Mouse (Mus musculus) hindbrain, embryonic 12.5 days (tissue): ENCODE results near the gene Acap1. TPM values are rescaled to one million over a fixed set of nuclear protein-coding genes. Genes with fewer than 3 reads are reported as not detected.
"Not testable (repeated sequence)": the region's sequence is repeated elsewhere in the genome, so short reads cannot be mapped to it uniquely, and the experiment has no call there.

Experiments used
- ATAC-seq: fragments of 200-750 bp; cut with Nextera tagmentation; 2 replicates; pipeline ENCODE4 v1.8.0; 2017; ENCODE audit warnings: moderate TSS enrichment; ENCODE audit not compliant: low FRiP score
- H3K27ac ChIP-seq: fragments of 300-500 bp; sonication (generic); 2 replicates; pipeline ENCODE4 v1.5.1; 2016; ENCODE audit warnings: mild to moderate bottlenecking
- H3K27me3 ChIP-seq: fragments of 300-500 bp; sonication (generic); 2 replicates; pipeline ENCODE4 v1.6.1; 2016; ENCODE audit warnings: mild to moderate bottlenecking
- H3K36me3 ChIP-seq: fragments of 300-500 bp; sonication (generic); 2 replicates; pipeline ENCODE4 v1.6.1; 2016; ENCODE audit warnings: mild to moderate bottlenecking
- H3K4me1 ChIP-seq: fragments of 300-500 bp; sonication (generic); 2 replicates; pipeline ENCODE4 v1.6.1; 2016
- H3K4me2 ChIP-seq: fragments of 300-500 bp; sonication (generic); replicated peaks from 2 replicates; pipeline ENCODE4 v1.6.1; 2016; ENCODE audit warnings: mild to moderate bottlenecking
- H3K4me3 ChIP-seq: fragments of 300-500 bp; sonication (generic); 2 replicates; pipeline ENCODE4 v1.5.1; 2016; ENCODE audit warnings: mild to moderate bottlenecking
- H3K9ac ChIP-seq: fragments of 300-500 bp; sonication (generic); 2 replicates; pipeline ENCODE4 v1.6.1; 2016; ENCODE audit warnings: mild to moderate bottlenecking, moderate library complexity
- H3K9me3 ChIP-seq: fragments of 300-500 bp; sonication (generic); replicated peaks from 2 replicates; pipeline ENCODE4 v1.6.1; 2016; ENCODE audit warnings: mild to moderate bottlenecking
- WGBS: fragments of 180-500 bp; shearing (Covaris S2); methylation state at CpG from one replicate; pipeline ENCODE4 v1.1.7; 2016; 5-methylcytosine and 5-hydroxymethylcytosine counted together
- polyA plus RNA-seq: library from polyadenylated mRNA; unstranded; fragments of >200 nt; fragmentation: Nextera tagmentation; extraction: Ambion mirVana; gene quantifications from 2 replicates; pipeline ENCODE4 v1.2.1, GENCODE M21; 2016

The Acap1 gene
- polyA plus RNA-seq, 1 experiment from 2014 or later = 0.92 TPM

DNA sequence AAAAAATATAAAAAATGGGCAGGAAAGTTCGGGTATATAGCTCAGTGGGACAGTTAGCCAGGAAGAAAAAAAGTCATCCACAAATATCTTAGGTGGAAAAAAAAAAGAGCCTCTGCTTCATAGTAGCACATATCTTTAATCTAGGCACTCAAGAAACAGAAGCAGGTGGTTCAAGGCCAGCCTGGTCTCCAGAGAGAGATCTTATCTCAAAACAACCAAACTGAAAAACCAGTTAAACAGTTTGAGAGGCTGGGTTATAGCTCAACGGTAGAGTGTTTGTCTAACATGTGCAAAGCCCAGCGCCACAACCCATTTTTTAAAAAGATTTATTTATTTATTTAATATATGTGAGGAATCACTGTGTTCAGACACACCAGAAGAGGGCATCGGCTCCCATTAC is 37.7 kb upstream of the Acap1 start:
- 82% methylated on average over 4 of the region's 4 CpGs for WGBS
- Histone ChIP-seq H3K4me1 (peaks cover 13% of the 10 kb centered on the region), H3K4me2 (no peak overlapping the region), H3K9ac (no peak overlapping the region), H3K36me3 (no peaks in the 10 kb centered on the region), H3K9me3 (no peaks in the 10 kb centered on the region), H3K27ac (no peak overlapping the region), H3K27me3 (peaks cover 36% of the 10 kb centered on the region), H3K4me3 (no peak overlapping the region)
- no peak for ATAC-seq

GRCm38 (mm10) chr11:69932254-69932653 is 36.9 kb upstream of the Acap1 start:
- Histone ChIP-seq H3K4me2 (no peak overlapping the region), H3K27ac (no peak overlapping the region), H3K27me3 (peaks cover 27% of the 10 kb centered on the region), H3K9ac (no peak overlapping the region), H3K36me3 (no peaks in the 10 kb centered on the region), H3K4me1 (peaks cover 13% of the 10 kb centered on the region), H3K9me3 (no peaks in the 10 kb centered on the region), H3K4me3 (no peak overlapping the region)
- no peak for ATAC-seq
- WGBS = 34% methylated on average over 3 of the region's 3 CpGs

DNA sequence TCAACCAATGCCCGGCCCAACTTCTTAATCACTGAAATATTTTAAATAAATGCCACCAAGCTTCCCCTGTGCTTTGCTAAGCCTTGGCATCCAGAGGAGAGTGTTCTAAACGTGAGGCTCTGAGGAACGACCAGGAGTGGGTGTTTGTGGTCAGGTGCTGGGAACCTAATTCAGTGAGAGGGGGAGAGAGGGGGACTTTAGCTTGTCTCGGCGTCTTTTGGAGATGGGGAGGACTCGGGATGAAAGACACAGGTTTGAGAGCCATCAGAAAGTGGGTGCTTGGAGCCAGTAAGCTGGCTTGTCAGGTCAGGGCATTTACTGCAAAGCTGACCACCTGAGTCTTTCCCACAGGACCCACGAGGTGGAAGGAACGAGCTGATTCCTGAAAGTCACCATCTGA is 36.4 kb upstream of the Acap1 start:
- 74% methylated on average over 8 of the region's 8 CpGs for WGBS
- peaks cover 11% of the 10 kb centered on the region for H3K4me1 ChIP-seq
- no peak overlapping the region for H3K4me2 ChIP-seq
- no peaks in the 10 kb centered on the region for H3K36me3 ChIP-seq
- H3K4me3 ChIP-seq = no peak overlapping the region
- no peak overlapping the region for H3K27ac ChIP-seq
- H3K9me3 ChIP-seq = no peaks in the 10 kb centered on the region
- peaks cover 23% of the 10 kb centered on the region for H3K27me3 ChIP-seq
- no peak for ATAC-seq
- no peak overlapping the region for H3K9ac ChIP-seq

GRCm38 (mm10) chr11:69930967-69931537 is 35.7 kb upstream of the Acap1 start:
- H3K9ac ChIP-seq = no peak overlapping the region
- WGBS = 66% methylated on average over 3 of the region's 3 CpGs
- no peak for ATAC-seq

GRCm38 (mm10) chr11:69930176-69930575 is 34.8 kb upstream of the Acap1 start:
- not testable (repeated sequence) for H3K4me2 ChIP-seq, H3K9me3 ChIP-seq, H3K27me3 ChIP-seq, H3K9ac ChIP-seq, ATAC-seq, H3K4me3 ChIP-seq, H3K4me1 ChIP-seq, H3K27ac ChIP-seq, H3K36me3 ChIP-seq
- 81% methylated on average over 8 of the region's 8 CpGs for WGBS

More at GRCm38 (mm10) chr11:69930967-69931537, 35.7 kb upstream of the Acap1 start:
- no peak overlapping the region for H3K27ac ChIP-seq
- no peak overlapping the region for H3K4me3 ChIP-seq
- no peaks in the 10 kb centered on the region for H3K9me3 ChIP-seq
- peaks cover 4% of the 10 kb centered on the region for H3K4me1 ChIP-seq
- H3K27me3 ChIP-seq = peaks cover 15% of the 10 kb centered on the region; the same call in 1 of the 2 replicates
- H3K4me2 ChIP-seq = no peak overlapping the region
- no peaks in the 10 kb centered on the region for H3K36me3 ChIP-seq

- H3K9ac ChIP-seq = no peak overlapping the region
- no peaks in the 10 kb centered on the region for H3K9me3 ChIP-seq
- 0 out of 2 replicates have a peak, but pooled peaks cover 3% of the 10 kb centered on the region for H3K27me3 ChIP-seq
- ATAC-seq = no peak
- no peak overlapping the region for H3K27ac ChIP-seq
- WGBS = 86% methylated on average over 4 of the region's 4 CpGs
- no peak overlapping the region for H3K4me3 ChIP-seq
- H3K4me1 ChIP-seq = no peaks in the 10 kb centered on the region
- no peaks in the 10 kb centered on the region for H3K36me3 ChIP-seq
- no peak overlapping the region for H3K4me2 ChIP-seq
Observed at GRCm38 (mm10) chr11:69929712-69930111, 34.4 kb upstream of the Acap1 start.

GRCm38 (mm10) chr11:69927501-69927900 is 32.2 kb upstream of the Acap1 start:
- no peak overlapping the region for H3K4me2 ChIP-seq
- no peaks in the 10 kb centered on the region for H3K9me3 ChIP-seq
- no peak overlapping the region for H3K4me3 ChIP-seq
- no peak overlapping the region for H3K27ac ChIP-seq
- H3K4me1 ChIP-seq = no peaks in the 10 kb centered on the region; the same call in 1 of the 2 replicates
- WGBS = 97% methylated on average over 2 of the region's 2 CpGs
- H3K36me3 ChIP-seq = no peaks in the 10 kb centered on the region
- no peak overlapping the region for H3K9ac ChIP-seq
- no peaks in the 10 kb centered on the region for H3K27me3 ChIP-seq
- no peak for ATAC-seq

- H3K9ac ChIP-seq = no peak overlapping the region
- no peak overlapping the region for H3K4me2 ChIP-seq
- H3K36me3 ChIP-seq = peaks cover 13% of the 10 kb centered on the region
- no peaks in the 10 kb centered on the region for H3K27me3 ChIP-seq
- H3K4me1 ChIP-seq = peaks cover 17% of the 10 kb centered on the region
- no peaks in the 10 kb centered on the region for H3K9me3 ChIP-seq
- 76% methylated on average over 3 of the region's 3 CpGs for WGBS
- H3K27ac ChIP-seq = peak overlapping the region; percentile 93; the same call in 1 of the 2 replicates
- no peak overlapping the region for H3K4me3 ChIP-seq
- ATAC-seq = no peak
Observed at GRCm38 (mm10) chr11:69922796-69923195, 27.5 kb upstream of the Acap1 start.

DNA sequence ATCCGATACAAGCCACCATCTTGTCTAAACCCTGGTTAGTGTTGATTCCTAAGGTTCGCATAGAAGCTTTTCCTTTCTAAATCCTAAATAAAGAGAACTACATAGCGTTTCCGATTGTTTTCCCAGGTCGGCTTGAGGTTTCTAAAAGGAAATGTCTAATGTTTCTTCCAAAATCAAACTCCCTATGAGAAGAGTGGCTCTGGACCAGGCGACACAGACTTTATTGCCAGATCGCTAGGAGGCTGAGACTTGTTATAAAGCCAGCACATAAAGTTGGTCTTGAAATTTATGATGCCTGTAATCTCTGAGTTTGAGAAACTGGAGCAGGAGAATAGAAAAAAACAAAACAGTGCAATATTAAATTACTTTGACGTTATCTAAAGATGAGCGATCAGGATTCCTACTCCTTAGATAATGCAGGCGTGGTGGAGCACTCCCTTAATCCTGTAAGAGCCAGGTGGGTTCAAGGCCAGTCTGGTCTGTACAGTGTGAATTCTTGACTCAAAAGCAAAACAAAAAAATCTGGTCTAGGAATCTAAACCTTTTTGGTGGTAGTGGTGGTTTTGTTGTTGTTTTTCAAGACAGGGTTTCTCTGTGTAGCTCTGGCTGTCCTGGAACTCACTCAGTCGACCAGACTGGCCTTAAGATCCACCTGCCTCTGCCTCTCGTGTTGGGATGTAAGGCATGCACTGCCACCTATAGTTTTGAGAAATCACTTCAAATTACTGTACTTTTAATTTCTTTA is 26.8 kb upstream of the Acap1 start:
- Histone ChIP-seq H3K27ac (peak overlapping the region; percentile 93), H3K36me3 (peaks cover 19% of the 10 kb centered on the region), H3K4me1 (peaks cover 18% of the 10 kb centered on the region), H3K4me3 (peak overlapping the region; percentile 98), H3K9ac (peak overlapping the region; percentile 61), H3K4me2 (peak overlapping the region; percentile 66), H3K9me3 (no peaks in the 10 kb centered on the region), H3K27me3 (no peaks in the 10 kb centered on the region)
- 5% methylated on average over 12 of the region's 12 CpGs for WGBS
- ATAC-seq = no peak

- peak within 1 kb of the TSS; percentile 98 for H3K9ac ChIP-seq
- peak within 1 kb of the TSS; percentile 98 for H3K4me3 ChIP-seq
- whole genome bisulfite sequencing = under 1% methylated on average over 77 of the region's 78 CpGs
- peaks cover 19% of the 10 kb centered on the region for H3K4me1 ChIP-seq
- H3K36me3 ChIP-seq = peaks cover 27% of the 10 kb centered on the region
- no peaks in the 10 kb centered on the region for H3K27me3 ChIP-seq
- no peaks in the 10 kb centered on the region for H3K9me3 ChIP-seq
- H3K4me2 ChIP-seq = peak within 1 kb of the TSS; percentile 98
- peak; percentile 97 for ATAC-seq
- peak within 1 kb of the TSS; percentile 93 for H3K27ac ChIP-seq
Observed at GRCm38 (mm10) chr11:69921114-69922011, 26.0 kb upstream of the Acap1 start, which contains the start of gene Eif5a. Eif5a (minus strand) TSS chr11:69921958.

DNA sequence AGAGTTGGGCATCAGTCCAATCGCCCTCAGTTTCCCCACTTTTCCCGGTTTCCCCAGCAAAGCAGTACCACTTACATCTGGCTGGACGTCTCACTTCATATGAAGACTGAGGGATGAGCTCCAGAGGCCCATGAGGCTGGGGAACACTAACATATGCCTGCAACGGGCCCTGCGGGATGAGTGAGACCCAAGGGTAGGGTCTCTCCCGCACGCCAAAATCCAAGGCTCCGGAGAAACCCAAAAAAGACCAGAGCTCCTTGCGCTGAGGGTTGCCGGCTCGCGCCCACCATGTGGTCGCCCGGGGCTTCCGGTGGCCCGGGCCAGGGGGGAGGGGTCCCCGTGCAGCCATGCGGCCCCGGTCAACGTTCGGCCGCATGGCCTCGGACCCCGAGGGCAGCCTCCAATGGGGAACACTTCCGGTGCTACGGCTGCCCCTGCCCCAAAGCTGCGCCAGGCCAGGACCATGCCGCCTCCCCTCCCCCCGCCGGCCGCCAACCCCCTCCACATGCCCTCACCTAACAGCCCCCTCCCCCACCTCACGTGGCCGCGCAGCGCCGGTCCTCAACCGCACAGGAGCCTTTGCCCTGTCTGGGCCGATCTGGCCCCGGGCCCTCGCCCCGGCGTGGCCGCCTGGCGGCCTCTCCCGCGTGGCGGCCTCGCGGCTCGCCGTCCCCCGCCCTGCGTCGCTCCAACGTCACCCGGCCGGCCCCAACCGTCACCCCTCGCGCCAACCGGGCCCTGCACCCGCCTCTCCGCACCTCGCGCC is 25.1 kb upstream of the Acap1 start:
- Histone ChIP-seq H3K27me3 (no peaks in the 10 kb centered on the region), H3K27ac (peak overlapping the region; percentile 93), H3K4me1 (peaks cover 27% of the 10 kb centered on the region), H3K4me3 (peak overlapping the region; percentile 98), H3K9ac (peak overlapping the region; percentile 98), H3K9me3 (no peaks in the 10 kb centered on the region), H3K36me3 (peaks cover 36% of the 10 kb centered on the region), H3K4me2 (peak overlapping the region; percentile 98)
- WGBS = under 1% methylated on average over 62 of the region's 65 CpGs
- peak; percentile 31 for ATAC-seq
